Mouse (Mus musculus) liver, embryonic 14.5 days (tissue): ENCODE results near the gene Nhlrc2. TPM values are rescaled to one million over a fixed set of nuclear protein-coding genes. Genes with fewer than 3 reads are reported as not detected.

Experiments used
- ATAC-seq: fragments of 200-750 bp; cut with Nextera tagmentation; 2 replicates; pipeline ENCODE4 v1.8.0; 2017; ENCODE audit warnings: moderate number of reproducible peaks, mild to moderate bottlenecking, moderate library complexity; ENCODE audit not compliant: insufficient read depth
- DNase-seq, 3 experiments: peaks; one replicate each; pipeline ENCODE4 v3.0.0-alpha.2; 2012 to 2013; ENCODE audit warnings: low read depth in 3 of 3, low spot score in 3 of 3
- H3K27ac ChIP-seq: fragments of 300-500 bp; sonication (generic); 2 replicates; pipeline ENCODE4 v1.5.1; 2014; ENCODE audit warnings: moderate library complexity, mild to moderate bottlenecking, control low read depth, inconsistent platforms
- H3K27me3 ChIP-seq: fragments of 300-500 bp; sonication (generic); 2 replicates; pipeline ENCODE4 v1.6.1; 2014; ENCODE audit warnings: mild to moderate bottlenecking, low read length, moderate library complexity; ENCODE audit not compliant: control insufficient read depth, insufficient read depth
- H3K36me3 ChIP-seq: fragments of 300-500 bp; sonication (generic); replicated peaks from 2 replicates; pipeline ENCODE4 v1.6.1; 2014; ENCODE audit warnings: low read depth; ENCODE audit not compliant: control insufficient read depth, insufficient read depth
- H3K4me1 ChIP-seq, 2 experiments: fragments of 200-500 bp in 1 of 2; fragments of 300-500 bp in 1 of 2; sonication (generic) in 1 of 2; replicated peaks; 2 replicates each; pipeline ENCODE4 v1.6.1; 2012 to 2014; ENCODE audit warnings: antibody characterized with exemption in 1 of 2, inconsistent platforms in 1 of 2, low read length in 1 of 2; ENCODE audit not compliant: control insufficient read depth in 2 of 2, insufficient read depth in 2 of 2
- H3K4me2 ChIP-seq: fragments of 300-500 bp; sonication (generic); 2 replicates; pipeline ENCODE4 v1.6.1; 2014; ENCODE audit warnings: low read depth, mild to moderate bottlenecking, control low read depth, moderate library complexity
- H3K4me3 ChIP-seq, 2 experiments: fragments of 200-500 bp in 1 of 2; fragments of 300-500 bp in 1 of 2; sonication (generic) in 1 of 2; 2 replicates each; pipeline ENCODE4 v1.5.1; 2012 to 2014; ENCODE audit warnings: low read depth in 2 of 2, low read length in 2 of 2, mild to moderate bottlenecking in 2 of 2, control low read depth in 1 of 2, inconsistent platforms in 1 of 2, moderate library complexity in 1 of 2; ENCODE audit not compliant: insufficient read depth in 1 of 2
- H3K9ac ChIP-seq: fragments of 300-500 bp; sonication (generic); replicated peaks from 2 replicates; pipeline ENCODE4 v1.6.1; 2014; ENCODE audit warnings: mild to moderate bottlenecking, control low read depth, moderate library complexity
- H3K9me3 ChIP-seq: fragments of 300-500 bp; sonication (generic); 2 replicates; pipeline ENCODE4 v1.6.1; 2016; ENCODE audit warnings: low read length, mixed read lengths; ENCODE audit not compliant: control insufficient read depth
- CTCF ChIP-seq: IDR thresholded peaks from 2 replicates; pipeline ENCODE4 v1.5.1; 2016; ENCODE audit warnings: antibody characterized with exemption, low read depth, control low read depth
- EP300 ChIP-seq: IDR thresholded peaks from 2 replicates; pipeline ENCODE4 v1.6.1; 2016; ENCODE audit warnings: antibody characterized with exemption, low read depth
- WGBS: fragments of 180-500 bp; shearing (Covaris S2); extraction: QIAGEN DNeasy Blood & Tissue Kit; methylation state at CpG from one replicate; pipeline ENCODE4 v1.1.7; 2014; ENCODE audit not compliant: insufficient replicate concordance; 5-methylcytosine and 5-hydroxymethylcytosine counted together
- polyA plus RNA-seq, 2 experiments: library from polyadenylated mRNA; depleted of rRNA in 1 of 2; stranded (reverse) in 1 of 2; unstranded in 1 of 2; fragments of >200 nt; fragmentation: Nextera tagmentation in 1 of 2; extraction: Ambion mirVana in 1 of 2; gene quantifications; 2 replicates each; pipeline versions ENCODE4 v1.2.1 to v1.2.3; 2012 to 2014

Nhlrc2 gene
- polyA plus RNA-seq, 2 experiments = 5.0 to 6.9 TPM

DNA sequence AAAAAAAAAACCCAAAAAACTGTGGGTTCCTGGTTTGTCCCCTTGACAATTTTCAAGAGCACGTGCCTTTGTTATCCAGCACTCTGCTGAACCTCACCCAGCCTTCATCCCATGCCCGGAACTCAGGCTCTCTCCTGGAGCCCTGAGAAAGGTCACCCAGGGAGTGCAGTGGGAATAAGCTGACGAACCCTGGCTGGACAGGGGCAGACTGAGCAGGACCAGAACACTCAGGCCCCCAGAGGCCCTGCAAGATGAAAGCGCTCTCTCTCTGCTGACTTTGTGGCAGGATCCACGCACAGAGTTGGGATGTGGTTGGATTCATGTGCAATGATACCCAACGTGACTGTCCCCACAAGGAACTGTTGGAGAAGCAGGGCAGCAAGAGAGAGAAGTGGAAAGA, 81.6 kb downstream of the Nhlrc2 start:
- Histone ChIP-seq H3K36me3 (no peaks in the 10 kb centered on the region), H3K9ac (no peak overlapping the region), H3K27me3 (no peaks in the 10 kb centered on the region), H3K4me2 (no peak overlapping the region), H3K4me3 (no peak overlapping the region), H3K4me1 (no peaks in the 10 kb centered on the region), H3K27ac (no peak overlapping the region), H3K9me3 (no peaks in the 10 kb centered on the region)
- ATAC-seq (no peak), DNase-seq (no peak)
- no peak for TF ChIP-seq CTCF
- TF ChIP-seq EP300 = no peak
- 61% methylated on average over 6 of the region's 6 CpGs for WGBS

DNA sequence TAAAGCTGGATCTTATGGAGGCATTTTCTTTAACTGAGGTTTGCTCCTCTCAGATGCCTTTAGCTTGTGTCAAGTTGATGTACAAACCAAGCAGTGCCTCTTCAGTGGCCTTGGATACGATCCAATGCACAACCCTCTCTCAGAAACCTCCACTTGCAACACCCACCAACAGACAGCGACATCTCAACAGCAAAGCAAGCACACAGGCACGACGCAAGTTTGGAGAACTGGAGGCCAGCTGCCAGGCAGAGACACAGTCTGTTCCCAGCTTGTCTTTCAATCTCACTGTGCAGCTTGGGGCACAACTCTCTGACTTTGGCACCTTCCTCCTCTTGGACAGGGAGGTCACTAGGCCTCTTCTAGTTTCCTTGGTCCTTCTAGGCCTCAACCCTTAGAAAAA, 83.0 kb downstream of the Nhlrc2 start:
- 66% methylated on average over 4 of the region's 4 CpGs for WGBS
- no peaks in the 10 kb centered on the region for H3K36me3 ChIP-seq
- H3K9me3 ChIP-seq = no peaks in the 10 kb centered on the region
- H3K9ac ChIP-seq = no peak overlapping the region
- TF ChIP-seq CTCF = no peak
- no peak for TF ChIP-seq EP300
- H3K27me3 ChIP-seq = no peaks in the 10 kb centered on the region
- H3K4me3 ChIP-seq = no peak overlapping the region
- no peak overlapping the region for H3K27ac ChIP-seq
- no peaks in the 10 kb centered on the region for H3K4me1 ChIP-seq
- ATAC-seq (no peak), DNase-seq (no peak)
- H3K4me2 ChIP-seq = no peak overlapping the region

DNA sequence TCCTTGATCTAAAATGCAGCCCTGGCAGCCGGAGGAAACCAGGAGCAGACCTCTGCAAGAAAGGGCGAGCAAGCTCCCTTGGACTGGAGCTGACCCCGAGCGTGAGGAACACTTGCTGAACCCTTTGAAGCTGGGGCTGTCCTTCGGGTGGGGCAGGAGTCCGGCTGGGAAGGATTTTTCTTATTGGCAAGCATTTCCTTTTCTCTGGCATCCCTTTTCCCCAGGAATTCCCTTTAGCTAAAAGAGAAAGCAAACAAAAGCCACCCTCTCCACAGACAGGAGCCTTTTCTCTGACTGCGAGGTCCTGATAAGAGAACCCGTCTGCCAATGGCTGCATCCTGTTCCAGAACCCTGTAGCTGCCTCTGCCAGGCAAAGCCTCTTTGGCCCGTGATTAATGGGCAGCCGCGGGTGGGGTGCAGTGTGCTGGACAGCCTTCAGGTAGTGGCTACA, 83.4 kb downstream of the Nhlrc2 start:
- no peaks in the 10 kb centered on the region for H3K9me3 ChIP-seq
- ATAC-seq = no peak
- H3K4me2 ChIP-seq = no peak overlapping the region
- H3K4me1 ChIP-seq = no peaks in the 10 kb centered on the region
- TF ChIP-seq EP300 (no peak), CTCF (no peak)
- H3K27me3 ChIP-seq = no peaks in the 10 kb centered on the region
- H3K36me3 ChIP-seq = no peaks in the 10 kb centered on the region
- DNase-seq = no peak
- H3K4me3 ChIP-seq = no peak overlapping the region
- no peak overlapping the region for H3K27ac ChIP-seq
- no peak overlapping the region for H3K9ac ChIP-seq
- WGBS = 27% methylated on average over 11 of the region's 11 CpGs

DNA sequence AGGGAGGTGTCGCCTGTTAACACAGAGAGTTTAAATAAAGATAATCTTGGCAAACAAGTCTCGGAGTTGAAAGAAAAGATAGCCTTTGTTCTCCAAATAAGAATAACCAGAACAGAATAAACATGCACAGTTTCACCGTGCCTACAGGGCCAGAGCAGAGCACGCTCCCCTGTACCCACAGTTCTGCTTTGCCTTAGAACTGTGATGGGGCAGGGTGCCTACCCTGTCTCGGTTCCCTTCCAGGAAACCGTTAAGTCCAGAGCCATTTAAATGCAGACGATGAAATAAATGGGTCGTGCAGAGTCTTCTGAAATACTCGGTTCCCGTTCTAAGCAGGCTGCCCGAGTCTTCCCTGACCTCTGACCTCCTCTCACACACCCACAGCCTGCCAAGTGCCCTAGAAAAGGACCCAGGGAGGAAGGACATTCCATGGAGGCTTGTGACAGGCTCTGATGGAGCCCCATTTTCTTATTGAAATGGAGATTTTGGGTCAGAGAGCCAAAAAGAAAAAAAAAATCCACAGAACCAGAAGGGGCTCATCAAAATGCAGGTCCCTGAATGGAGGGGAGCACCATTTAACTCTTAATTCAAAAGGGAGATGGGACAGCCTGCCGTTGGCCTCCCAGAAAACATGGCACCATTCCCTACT, 89.1 kb downstream of the Nhlrc2 start:
- WGBS = 59% methylated on average over 12 of the region's 12 CpGs
- no peaks in the 10 kb centered on the region for H3K4me1 ChIP-seq
- no peak overlapping the region for H3K27ac ChIP-seq
- no peaks in the 10 kb centered on the region for H3K9me3 ChIP-seq
- TF ChIP-seq EP300 (no peak), CTCF (no peak)
- H3K27me3 ChIP-seq = no peaks in the 10 kb centered on the region
- no peak overlapping the region for H3K4me2 ChIP-seq
- H3K9ac ChIP-seq = no peak overlapping the region
- ATAC-seq (no peak), DNase-seq (no peak)
- no peaks in the 10 kb centered on the region for H3K36me3 ChIP-seq
- H3K4me3 ChIP-seq = no peak overlapping the region

GRCm38 (mm10) chr19:56637684-56638049, 89.6 kb downstream of the Nhlrc2 start:
- 73% methylated on average over 9 of the region's 9 CpGs for WGBS
- Histone ChIP-seq H3K27ac (no peak overlapping the region), H3K9me3 (no peaks in the 10 kb centered on the region), H3K36me3 (no peaks in the 10 kb centered on the region), H3K4me1 (no peaks in the 10 kb centered on the region), H3K4me2 (no peak overlapping the region), H3K9ac (no peak overlapping the region), H3K27me3 (no peaks in the 10 kb centered on the region), H3K4me3 (no peak overlapping the region)
- no peak for TF ChIP-seq EP300
- TF ChIP-seq CTCF = no peak
- DNase-seq (no peak), ATAC-seq (no peak)
